Mouse (Mus musculus): ENCODE measurements at regions not wholly inside any gene's neighbourhood (a gene's known extent, or its start where the extent isn't known, plus 50 kb on each side); places are given as distances from the start of the nearest gene placed in this dataset.

DNA sequence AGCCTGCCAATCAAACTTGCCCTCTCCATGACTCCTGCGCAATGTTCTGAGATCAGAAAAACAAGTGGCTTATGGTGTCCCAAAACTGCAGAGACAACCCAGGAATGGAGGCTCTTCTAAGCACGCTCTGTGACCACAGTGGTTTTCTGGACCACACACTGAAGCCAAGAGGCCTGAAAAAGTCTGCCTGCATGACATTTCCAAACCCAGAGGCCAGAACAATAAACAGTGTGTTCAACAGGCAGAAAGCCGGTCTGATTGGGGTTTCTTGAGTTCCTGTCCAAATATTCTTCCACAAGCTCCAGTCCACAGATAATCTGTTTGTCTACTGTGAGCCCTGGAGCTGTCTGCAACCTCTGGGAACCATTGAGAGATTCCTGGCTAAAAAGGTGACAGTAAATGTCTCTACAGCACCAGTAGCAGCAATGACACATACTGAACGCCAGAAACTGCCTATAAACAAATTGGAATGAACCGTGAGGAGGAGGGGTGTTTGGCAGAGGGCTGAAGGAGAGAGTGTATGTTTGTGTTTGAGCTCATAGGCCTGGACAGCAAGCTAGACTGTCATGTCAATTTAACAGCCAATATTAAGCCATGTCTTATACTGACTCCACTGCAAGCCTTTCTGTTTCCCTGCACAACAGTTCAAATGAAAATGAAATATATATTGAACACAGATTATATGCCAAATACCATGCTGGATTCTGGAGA, 152.2 kb downstream of the Rpl10-ps3 start:
- Histone ChIP-seq H3K36me3 (ENCODE audit: control insufficient read depth, insufficient read depth, low read length) (no peaks in the 10 kb centered on the region), H3K9me3 (ENCODE audit: control insufficient read depth, low read length) (no peaks in the 10 kb centered on the region), H3K4me1 (ENCODE audit: control insufficient read depth, insufficient read depth, low read length) (no peaks in the 10 kb centered on the region), H3K27me3 (ENCODE audit: control insufficient read depth, insufficient read depth, low read length) (no peaks in the 10 kb centered on the region), H3K4me2 (ENCODE audit: low read depth) (no peak overlapping the region), H3K4me3 (ENCODE audit: low read depth, low read length) (no peak overlapping the region), H3K9ac (ENCODE audit: low read length) (no peak overlapping the region), H3K27ac (ENCODE audit: low read depth, low read length) (no peak overlapping the region)
- WGBS = 64% methylated on average over 5 of the region's 5 CpGs
- DNase-seq (ENCODE audit: low spot score) (no peak), ATAC-seq (ENCODE audit: insufficient read depth, low FRiP score, low TSS enrichment) (no peak)

DNA sequence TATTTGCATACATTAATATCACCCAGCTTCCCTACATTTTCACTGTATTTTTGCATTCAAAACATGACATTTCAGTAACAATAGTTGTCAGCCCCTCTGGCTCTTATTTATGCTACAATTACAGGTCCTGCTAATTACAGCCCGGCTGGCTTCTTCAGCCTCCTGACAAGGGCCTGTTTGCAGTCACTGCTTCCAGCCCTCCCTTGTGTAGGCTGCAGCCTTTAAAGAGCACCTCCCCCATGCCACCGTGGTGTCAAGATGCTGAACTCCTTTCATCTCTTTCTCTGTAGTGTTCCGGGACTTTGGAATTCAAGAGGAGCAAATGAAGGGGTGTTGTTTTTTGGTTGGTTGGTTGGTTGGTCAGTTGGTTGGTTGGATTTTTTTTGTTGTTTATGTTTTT, 153.6 kb downstream of the Rpl10-ps3 start:
- ATAC-seq (ENCODE audit: insufficient read depth, low FRiP score, low TSS enrichment) (no peak), DNase-seq (ENCODE audit: low spot score) (peak; percentile 21)
- H3K9ac ChIP-seq (ENCODE audit: low read length) = no peak overlapping the region
- H3K36me3 ChIP-seq (ENCODE audit: control insufficient read depth, insufficient read depth, low read length) = no peaks in the 10 kb centered on the region
- H3K27me3 ChIP-seq (ENCODE audit: control insufficient read depth, insufficient read depth, low read length) = no peaks in the 10 kb centered on the region
- WGBS = 6% methylated on average over 3 of the region's 3 CpGs
- no peak overlapping the region for H3K27ac ChIP-seq (ENCODE audit: low read depth, low read length)
- H3K4me2 ChIP-seq (ENCODE audit: low read depth) = no peak overlapping the region
- H3K4me3 ChIP-seq (ENCODE audit: low read depth, low read length) = no peak overlapping the region
- no peaks in the 10 kb centered on the region for H3K9me3 ChIP-seq (ENCODE audit: control insufficient read depth, low read length)
- H3K4me1 ChIP-seq (ENCODE audit: control insufficient read depth, insufficient read depth, low read length) = no peaks in the 10 kb centered on the region

DNA sequence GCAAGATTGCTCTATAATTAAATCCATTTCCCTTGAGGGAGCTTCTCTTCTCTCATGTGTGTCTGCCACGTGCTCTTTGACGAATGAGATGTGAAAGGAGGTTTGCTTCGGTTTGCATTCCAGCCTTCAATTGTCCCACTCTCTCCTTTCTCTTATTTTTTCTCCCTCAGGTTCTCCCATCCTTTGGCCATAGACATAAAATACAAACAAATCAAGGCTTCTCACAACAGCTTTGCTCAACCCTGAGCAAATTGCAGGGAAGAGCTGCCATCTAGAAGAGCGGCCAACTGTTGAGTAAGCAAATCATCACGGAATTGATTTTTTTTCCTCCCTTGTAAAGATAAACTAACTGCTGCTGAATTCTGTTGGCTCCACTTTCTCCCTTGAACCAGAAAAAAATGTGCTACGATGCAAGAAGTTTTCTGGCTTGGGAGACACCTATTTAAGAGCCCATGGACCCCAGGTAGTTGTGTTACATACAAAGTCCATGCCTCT, 156.1 kb downstream of the Rpl10-ps3 start:
- H3K27me3 ChIP-seq (ENCODE audit: control insufficient read depth, insufficient read depth, low read length) = no peaks in the 10 kb centered on the region
- no peak overlapping the region for H3K4me2 ChIP-seq (ENCODE audit: low read depth)
- H3K9me3 ChIP-seq (ENCODE audit: control insufficient read depth, low read length) = no peaks in the 10 kb centered on the region
- H3K27ac ChIP-seq (ENCODE audit: low read depth, low read length) = no peak overlapping the region
- WGBS = 73% methylated on average over 6 of the region's 6 CpGs
- no peak overlapping the region for H3K9ac ChIP-seq (ENCODE audit: low read length)
- DNase-seq (ENCODE audit: low spot score) (no peak), ATAC-seq (ENCODE audit: insufficient read depth, low FRiP score, low TSS enrichment) (no peak)
- no peaks in the 10 kb centered on the region for H3K4me1 ChIP-seq (ENCODE audit: control insufficient read depth, insufficient read depth, low read length)
- no peak overlapping the region for H3K4me3 ChIP-seq (ENCODE audit: low read depth, low read length)
- H3K36me3 ChIP-seq (ENCODE audit: control insufficient read depth, insufficient read depth, low read length) = no peaks in the 10 kb centered on the region

DNA sequence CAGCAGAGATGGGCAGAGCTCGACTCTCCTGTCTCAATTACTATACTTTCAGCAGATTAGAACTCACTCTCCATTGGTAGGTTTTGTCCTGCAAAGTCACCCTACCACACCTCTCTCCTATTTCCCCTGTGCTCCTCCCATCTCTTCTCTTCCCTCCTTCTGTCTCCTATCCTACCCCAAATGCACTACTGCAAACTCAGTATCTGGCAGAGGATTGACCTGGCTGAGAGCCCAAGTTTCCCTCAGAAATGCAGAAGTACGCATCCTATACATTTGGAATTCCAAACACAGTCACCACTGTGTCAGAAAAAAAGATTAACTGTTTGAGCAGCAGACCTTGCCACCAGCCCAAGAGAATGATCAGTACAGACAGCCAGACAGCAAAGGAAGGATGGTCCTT, 163.4 kb downstream of the Rpl10-ps3 start:
- no peaks in the 10 kb centered on the region for H3K36me3 ChIP-seq (ENCODE audit: control insufficient read depth, insufficient read depth, low read length)
- no peak overlapping the region for H3K4me3 ChIP-seq (ENCODE audit: low read depth, low read length)
- H3K4me2 ChIP-seq (ENCODE audit: low read depth) = no peak overlapping the region
- ATAC-seq (ENCODE audit: insufficient read depth, low FRiP score, low TSS enrichment) (no peak), DNase-seq (ENCODE audit: low spot score) (no peak)
- 86% methylated on average over 2 of the region's 2 CpGs for WGBS
- H3K27me3 ChIP-seq (ENCODE audit: control insufficient read depth, insufficient read depth, low read length) = no peaks in the 10 kb centered on the region
- H3K4me1 ChIP-seq (ENCODE audit: control insufficient read depth, insufficient read depth, low read length) = no peaks in the 10 kb centered on the region
- no peak overlapping the region for H3K27ac ChIP-seq (ENCODE audit: low read depth, low read length)
- no peaks in the 10 kb centered on the region for H3K9me3 ChIP-seq (ENCODE audit: control insufficient read depth, low read length)
- H3K9ac ChIP-seq (ENCODE audit: low read length) = no peak overlapping the region

DNA sequence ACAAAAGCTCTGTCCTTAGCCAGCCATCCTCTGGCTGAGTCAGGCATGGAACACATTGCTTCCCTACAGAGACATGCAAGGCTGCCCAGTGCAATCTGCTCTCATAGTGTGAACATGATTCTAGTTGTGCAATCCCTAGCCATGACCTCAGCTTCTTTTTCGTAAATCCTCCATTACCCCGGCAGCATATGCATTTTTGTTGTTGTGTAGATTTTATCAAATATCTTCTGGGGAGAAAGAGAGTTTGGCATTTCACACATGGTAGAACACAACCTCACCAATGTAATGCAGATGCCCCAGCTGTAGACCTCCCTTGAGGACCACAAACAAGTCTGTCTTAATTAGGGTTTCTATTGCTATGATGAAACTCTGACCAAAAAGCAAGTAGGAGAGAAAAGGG, 168.6 kb downstream of the Rpl10-ps3 start:
- Histone ChIP-seq H3K4me2 (ENCODE audit: low read depth) (no peak overlapping the region), H3K27me3 (ENCODE audit: control insufficient read depth, insufficient read depth, low read length) (no peaks in the 10 kb centered on the region), H3K9ac (ENCODE audit: low read length) (no peak overlapping the region), H3K27ac (ENCODE audit: low read depth, low read length) (no peak overlapping the region), H3K4me3 (ENCODE audit: low read depth, low read length) (no peak overlapping the region), H3K36me3 (ENCODE audit: control insufficient read depth, insufficient read depth, low read length) (no peaks in the 10 kb centered on the region), H3K9me3 (ENCODE audit: control insufficient read depth, low read length) (no peaks in the 10 kb centered on the region), H3K4me1 (ENCODE audit: control insufficient read depth, insufficient read depth, low read length) (no peaks in the 10 kb centered on the region)
- no peak for DNase-seq (ENCODE audit: low spot score)
- 94% methylated on average over 2 of the region's 2 CpGs for WGBS
- no peak for ATAC-seq (ENCODE audit: insufficient read depth, low FRiP score, low TSS enrichment)

DNA sequence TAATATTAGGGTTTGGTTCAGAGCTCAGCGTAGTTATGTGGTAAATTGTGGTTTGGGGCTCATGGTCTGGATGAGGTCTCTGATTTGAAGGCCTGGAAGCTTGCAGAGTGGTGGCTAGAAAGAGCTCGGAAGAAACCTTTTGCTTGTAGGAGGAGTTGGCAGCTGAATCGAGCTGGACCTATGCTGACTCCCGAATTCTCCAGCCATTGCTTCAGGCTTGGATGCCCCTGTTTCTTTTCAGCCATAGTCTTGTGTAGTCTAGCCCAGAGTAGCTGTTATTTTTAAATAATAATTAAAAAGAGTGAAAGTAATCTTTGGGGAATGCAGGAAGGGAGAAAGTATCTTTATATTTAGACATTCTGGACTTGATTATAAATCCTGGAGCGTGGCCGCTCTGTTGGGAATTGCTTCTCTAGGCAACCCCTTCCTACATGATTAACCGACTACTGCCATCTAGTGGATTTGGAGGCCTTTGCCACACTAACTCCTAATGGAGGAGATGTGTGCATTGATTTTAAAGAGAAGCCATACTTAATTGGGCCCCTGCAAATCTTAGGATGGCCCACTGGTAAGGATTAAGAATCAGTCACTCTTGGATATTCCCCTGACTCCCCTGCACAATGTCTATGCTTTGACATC, 172.8 kb downstream of the Rpl10-ps3 start:
- 25% methylated on average over 7 of the region's 7 CpGs for WGBS
- no peak overlapping the region for H3K27ac ChIP-seq (ENCODE audit: low read depth, low read length)
- DNase-seq (ENCODE audit: low spot score) = peak; percentile 78

DNA sequence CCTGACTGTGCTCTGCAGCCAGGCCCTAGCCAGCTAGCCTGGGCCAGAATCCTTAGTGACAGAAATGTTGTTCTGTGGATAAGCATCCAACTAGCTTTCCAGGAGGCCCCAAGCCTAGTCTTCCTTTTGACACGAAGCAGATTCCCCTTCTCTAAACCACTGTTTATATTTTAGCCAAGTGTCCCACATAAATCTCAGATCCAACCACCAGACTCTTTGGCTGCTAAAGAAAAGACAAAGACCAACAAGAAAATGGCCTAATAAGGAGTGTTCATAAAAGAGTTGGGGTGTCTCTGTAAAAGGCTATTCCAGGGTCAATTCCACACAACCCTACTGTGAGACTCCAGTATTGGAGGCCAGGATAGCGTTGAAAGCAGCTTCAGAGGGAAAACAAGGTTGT, 173.6 kb downstream of the Rpl10-ps3 start:
- ATAC-seq (ENCODE audit: insufficient read depth, low FRiP score, low TSS enrichment) (no peak), DNase-seq (ENCODE audit: low spot score) (no peak)
- no peak overlapping the region for H3K4me3 ChIP-seq (ENCODE audit: low read depth, low read length)
- H3K27ac ChIP-seq (ENCODE audit: low read depth, low read length) = no peak overlapping the region
- no peak overlapping the region for H3K9ac ChIP-seq (ENCODE audit: low read length)
- H3K4me2 ChIP-seq (ENCODE audit: low read depth) = no peak overlapping the region
- no peaks in the 10 kb centered on the region for H3K27me3 ChIP-seq (ENCODE audit: control insufficient read depth, insufficient read depth, low read length)
- WGBS = 55% methylated on average over 2 of the region's 2 CpGs
- no peaks in the 10 kb centered on the region for H3K4me1 ChIP-seq (ENCODE audit: control insufficient read depth, insufficient read depth, low read length)
- no peaks in the 10 kb centered on the region for H3K36me3 ChIP-seq (ENCODE audit: control insufficient read depth, insufficient read depth, low read length)
- no peaks in the 10 kb centered on the region for H3K9me3 ChIP-seq (ENCODE audit: control insufficient read depth, low read length)

More for the DNA sequence above, 172.8 kb downstream of the Rpl10-ps3 start:
- no peak overlapping the region for H3K9ac ChIP-seq (ENCODE audit: low read length)
- H3K36me3 ChIP-seq (ENCODE audit: control insufficient read depth, insufficient read depth, low read length) = no peaks in the 10 kb centered on the region
- no peaks in the 10 kb centered on the region for H3K4me1 ChIP-seq (ENCODE audit: control insufficient read depth, insufficient read depth, low read length)
- H3K9me3 ChIP-seq (ENCODE audit: control insufficient read depth, low read length) = no peaks in the 10 kb centered on the region
- no peak overlapping the region for H3K4me3 ChIP-seq (ENCODE audit: low read depth, low read length)
- no peak overlapping the region for H3K4me2 ChIP-seq (ENCODE audit: low read depth)
- no peaks in the 10 kb centered on the region for H3K27me3 ChIP-seq (ENCODE audit: control insufficient read depth, insufficient read depth, low read length)
- peak; percentile 53; the same call in 1 of the 2 replicates for ATAC-seq (ENCODE audit: insufficient read depth, low FRiP score, low TSS enrichment)

DNA sequence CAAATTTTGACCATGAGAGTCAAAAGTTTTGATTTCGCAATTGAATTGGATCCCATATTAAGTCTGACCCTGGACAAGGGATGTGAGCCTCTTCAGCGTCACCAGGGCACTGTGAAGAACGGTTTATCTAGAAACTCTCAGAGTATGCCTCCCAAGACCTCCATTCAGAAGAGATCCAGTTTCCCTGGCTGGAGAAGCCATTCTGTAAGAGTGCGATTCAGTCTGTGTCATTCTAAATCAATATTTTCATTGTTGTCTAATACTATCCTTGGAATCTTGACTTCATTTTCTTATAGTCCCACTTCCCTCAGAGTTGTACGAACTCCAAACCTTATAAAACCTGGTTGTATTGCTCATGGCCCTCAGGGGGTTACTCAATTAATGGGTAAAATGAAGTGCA, 174.1 kb downstream of the Rpl10-ps3 start:
- no peak overlapping the region for H3K4me3 ChIP-seq (ENCODE audit: low read depth, low read length)
- H3K4me2 ChIP-seq (ENCODE audit: low read depth) = no peak overlapping the region
- no peaks in the 10 kb centered on the region for H3K27me3 ChIP-seq (ENCODE audit: control insufficient read depth, insufficient read depth, low read length)
- no peak overlapping the region for H3K9ac ChIP-seq (ENCODE audit: low read length)
- no peak for DNase-seq (ENCODE audit: low spot score)
- no peaks in the 10 kb centered on the region for H3K36me3 ChIP-seq (ENCODE audit: control insufficient read depth, insufficient read depth, low read length)
- H3K4me1 ChIP-seq (ENCODE audit: control insufficient read depth, insufficient read depth, low read length) = no peaks in the 10 kb centered on the region
- no peak for ATAC-seq (ENCODE audit: insufficient read depth, low FRiP score, low TSS enrichment)
- no peaks in the 10 kb centered on the region for H3K9me3 ChIP-seq (ENCODE audit: control insufficient read depth, low read length)
- WGBS = 87% methylated on average over 5 of the region's 5 CpGs
- no peak overlapping the region for H3K27ac ChIP-seq (ENCODE audit: low read depth, low read length)

DNA sequence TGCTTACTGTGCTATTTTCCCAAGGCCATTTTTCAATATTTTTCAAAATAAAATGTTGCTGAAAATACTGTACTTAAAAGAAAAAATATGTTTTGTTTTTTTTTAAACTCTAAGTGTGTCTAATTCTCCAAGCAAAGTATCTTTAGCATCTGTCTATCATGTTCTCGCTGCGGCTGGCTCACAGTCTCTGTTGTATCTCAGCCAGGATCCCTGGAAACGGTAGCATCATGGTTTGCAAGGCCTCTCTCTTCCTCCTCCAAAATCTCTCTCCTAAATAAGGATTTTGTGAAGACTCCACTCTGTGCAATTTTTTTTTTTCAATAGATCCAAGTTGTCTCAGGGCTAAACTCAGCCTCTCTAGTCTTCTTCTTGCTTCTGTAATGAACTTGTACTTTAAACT, 190.2 kb downstream of the Rpl10-ps3 start:
- H3K9ac ChIP-seq (ENCODE audit: low read length) = no peak overlapping the region
- 92% methylated on average over 3 of the region's 3 CpGs for WGBS

More for the DNA sequence above, 190.2 kb downstream of the Rpl10-ps3 start:
- no peaks in the 10 kb centered on the region for H3K27me3 ChIP-seq (ENCODE audit: control insufficient read depth, insufficient read depth, low read length)
- ATAC-seq (ENCODE audit: insufficient read depth, low FRiP score, low TSS enrichment) = no peak
- no peaks in the 10 kb centered on the region for H3K36me3 ChIP-seq (ENCODE audit: control insufficient read depth, insufficient read depth, low read length)
- H3K4me3 ChIP-seq (ENCODE audit: low read depth, low read length) = no peak overlapping the region
- H3K4me2 ChIP-seq (ENCODE audit: low read depth) = no peak overlapping the region
- H3K27ac ChIP-seq (ENCODE audit: low read depth, low read length) = no peak overlapping the region
- no peaks in the 10 kb centered on the region for H3K9me3 ChIP-seq (ENCODE audit: control insufficient read depth, low read length)
- DNase-seq (ENCODE audit: low spot score) = no peak
- H3K4me1 ChIP-seq (ENCODE audit: control insufficient read depth, insufficient read depth, low read length) = no peaks in the 10 kb centered on the region

Data from neural tube, embryonic 11.5 days (tissue).